Mouse (Mus musculus): ENCODE measurements around the gene Six5.

The Six5 gene

GRCm38 (mm10) chr7:19096421-19096976 is 2.1 kb downstream of the Six5 start:
- no peak for DNase-seq (ENCODE audit: low spot score in 2 of 2)

- DNase-seq (ENCODE audit: low spot score in 2 of 2), result no peak
Observed at GRCm38 (mm10) chr7:19097217-19097616, 2.8 kb downstream of the Six5 start.

- no peak for DNase-seq (ENCODE audit: low spot score in 2 of 2)
Observed at GRCm38 (mm10) chr7:19097863-19098262, 3.5 kb downstream of the Six5 start.

- DNase-seq (ENCODE audit: low spot score in 2 of 2), result no peak
Observed at GRCm38 (mm10) chr7:19098811-19099210, 4.4 kb downstream of the Six5 start.

GRCm38 (mm10) chr7:19100290-19100689 is 5.9 kb downstream of the Six5 start:
- no peak for DNase-seq (ENCODE audit: low spot score in 2 of 2)

- no peak for DNase-seq (ENCODE audit: low spot score in 2 of 2)
Observed at GRCm38 (mm10) chr7:19103741-19104140, 9.3 kb downstream of the Six5 start.

- DNase-seq (ENCODE audit: low spot score in 2 of 2), result no peak
Observed at GRCm38 (mm10) chr7:19104486-19104885, 10.1 kb downstream of the Six5 start.

GRCm38 (mm10) chr7:19107436-19107835 is 13.0 kb downstream of the Six5 start:
- DNase-seq (ENCODE audit: low spot score in 2 of 2), result no peak

GRCm38 (mm10) chr7:19109565-19109964 is 15.2 kb downstream of the Six5 start:
- no peak for DNase-seq (ENCODE audit: low spot score in 2 of 2)

GRCm38 (mm10) chr7:19118028-19118771 is 23.8 kb downstream of the Six5 start, which contains the start of gene Gm4969:
TSS of gene Gm4969 (minus strand) at chr7:19118368.
- peak in 1 of 2 experiments; percentile 35 for DNase-seq (ENCODE audit: low spot score in 2 of 2)

- no peak for DNase-seq (ENCODE audit: low spot score in 2 of 2)
Observed at GRCm38 (mm10) chr7:19119083-19119482, 24.7 kb downstream of the Six5 start.

GRCm38 (mm10) chr7:19119631-19120429 is 25.4 kb downstream of the Six5 start, which contains the start of gene Fbxo46:
TSS of gene Fbxo46 (plus strand) at chr7:19119859.
- peak; percentile 74 to 87 for DNase-seq (ENCODE audit: low spot score in 2 of 2)

- no peak for DNase-seq (ENCODE audit: low spot score in 2 of 2)
Observed at GRCm38 (mm10) chr7:19121686-19122085, 27.3 kb downstream of the Six5 start.

- no peak for DNase-seq (ENCODE audit: low spot score in 2 of 2)
Observed at GRCm38 (mm10) chr7:19124713-19125112, 30.3 kb downstream of the Six5 start.

- no peak for DNase-seq (ENCODE audit: low spot score in 2 of 2)
Observed at GRCm38 (mm10) chr7:19127744-19128143, 33.4 kb downstream of the Six5 start.

- no peak for DNase-seq (ENCODE audit: low spot score in 2 of 2)
Observed at GRCm38 (mm10) chr7:19129396-19129795, 35.0 kb downstream of the Six5 start.

GRCm38 (mm10) chr7:19130657-19131056 is 36.3 kb downstream of the Six5 start:
- DNase-seq (ENCODE audit: low spot score in 2 of 2), result no peak

- peak; percentile 85 to 94 for DNase-seq (ENCODE audit: low spot score in 2 of 2)
Observed at GRCm38 (mm10) chr7:19131324-19131848, 37.0 kb downstream of the Six5 start.

- no peak for DNase-seq (ENCODE audit: low spot score in 2 of 2)
Observed at GRCm38 (mm10) chr7:19136168-19136567, 41.8 kb downstream of the Six5 start.

- no peak for DNase-seq (ENCODE audit: low spot score in 2 of 2)
Observed at GRCm38 (mm10) chr7:19136673-19137334, 42.4 kb downstream of the Six5 start.

- no peak for DNase-seq (ENCODE audit: low spot score in 2 of 2)
Observed at GRCm38 (mm10) chr7:19137380-19137779, 43.0 kb downstream of the Six5 start.

- no peak for DNase-seq (ENCODE audit: low spot score in 2 of 2)
Observed at GRCm38 (mm10) chr7:19146793-19147192, 52.4 kb downstream of the Six5 start.

Measured in frontal cortex, postnatal 25 days (tissue).